Mouse (Mus musculus): ENCODE measurements around the gene Tspan18.
A peak's percentile ranks its signal among the peaks of the same experiment; 100 is the strongest.

Gene Tspan18

DNA sequence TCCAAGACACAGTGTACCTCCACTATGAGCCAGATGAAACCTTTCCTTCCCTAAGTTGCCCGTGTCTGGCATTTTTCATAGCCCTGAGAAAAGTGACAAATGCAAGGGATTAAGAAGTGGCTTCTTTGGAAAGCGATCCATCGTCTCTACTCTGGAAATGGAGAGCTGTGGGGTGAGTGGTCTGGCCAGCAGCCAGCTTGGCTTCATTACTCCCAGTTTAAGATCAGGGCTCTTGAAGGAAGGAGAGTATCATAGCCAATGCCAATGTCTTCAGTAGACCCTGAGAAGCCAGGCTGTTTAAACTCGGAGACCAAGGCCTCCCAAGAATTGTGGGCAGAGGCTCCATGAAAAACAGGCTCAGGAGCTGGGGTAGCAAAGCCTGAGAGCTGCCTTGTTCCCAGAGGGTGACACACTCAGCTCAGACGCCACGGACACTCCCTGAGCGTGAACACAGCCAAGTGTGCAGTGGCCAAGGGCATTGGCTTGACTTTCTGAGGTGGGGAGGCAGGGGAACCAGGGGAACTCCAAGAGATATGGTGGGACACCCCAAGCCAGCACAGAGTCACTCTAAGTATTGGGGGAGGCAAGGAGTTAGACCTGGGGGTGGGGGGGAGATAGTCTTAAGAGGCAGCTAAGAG, 115.8 kb downstream of the Tspan18 start:
- no peak for DNase-seq (ENCODE audit: low read depth, low spot score)

DNA sequence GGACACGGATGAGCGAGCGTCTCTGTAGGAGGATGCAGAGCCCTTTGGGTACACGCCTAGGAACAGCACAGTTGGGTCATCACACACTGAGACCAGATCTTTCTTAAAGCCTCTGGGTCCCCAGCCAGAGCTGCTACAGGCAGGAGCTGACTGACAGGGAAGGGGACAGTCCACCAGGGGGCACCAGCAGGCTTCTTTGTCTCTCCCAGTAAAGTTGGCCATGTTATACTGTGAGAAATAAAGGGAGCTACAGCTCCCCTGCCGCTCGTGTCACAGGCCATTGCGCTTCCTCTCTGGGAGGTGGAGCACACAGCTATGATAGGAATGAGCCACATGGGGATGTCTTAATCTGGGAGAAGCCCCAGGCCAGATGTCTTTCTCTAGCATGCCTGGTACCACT, 117.3 kb downstream of the Tspan18 start:
- peak; percentile 79 for DNase-seq (ENCODE audit: low read depth, low spot score)

DNA sequence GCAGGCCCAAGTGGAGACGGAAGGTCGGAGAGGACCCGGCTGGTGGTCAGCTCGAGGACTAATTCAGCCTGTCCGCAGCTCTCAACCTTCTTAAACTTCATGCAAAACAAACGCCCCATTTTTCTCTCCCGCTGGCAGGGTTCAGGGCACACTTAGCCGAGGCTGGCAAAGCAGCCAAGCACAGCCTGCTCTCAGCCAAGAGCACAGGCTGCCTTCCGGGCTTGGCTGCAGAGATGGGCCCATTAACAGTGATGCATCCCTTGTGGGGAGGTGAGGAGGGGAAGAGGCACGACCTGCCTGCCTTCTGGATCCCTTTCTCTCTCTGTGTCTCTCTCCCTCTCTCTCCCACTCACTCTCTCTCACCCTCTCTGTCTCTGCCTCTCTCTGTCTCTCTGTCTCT, 118.5 kb downstream of the Tspan18 start:
- DNase-seq (ENCODE audit: low read depth, low spot score): no peak

DNA sequence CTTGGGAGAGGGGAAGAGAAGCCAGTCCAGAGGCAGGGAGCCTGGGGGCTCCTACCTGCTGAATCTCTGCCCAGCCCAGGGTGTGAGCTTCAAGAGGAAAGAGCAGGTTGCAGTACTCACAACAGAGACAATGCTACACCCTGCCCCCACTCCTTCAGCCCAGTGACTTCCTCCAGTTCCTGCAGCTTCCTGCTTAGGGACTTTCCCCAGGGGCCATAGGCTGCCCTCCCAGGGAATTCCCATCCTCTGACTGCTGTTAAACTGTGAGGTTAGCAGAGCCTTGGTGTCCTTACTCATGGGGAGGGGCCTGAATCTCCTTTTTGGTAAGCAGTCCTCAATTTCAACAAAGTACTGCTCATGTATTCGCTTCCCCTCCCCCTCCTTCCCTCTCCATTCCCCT, 120.1 kb downstream of the Tspan18 start:
- no peak for DNase-seq (ENCODE audit: low read depth, low spot score)

DNA sequence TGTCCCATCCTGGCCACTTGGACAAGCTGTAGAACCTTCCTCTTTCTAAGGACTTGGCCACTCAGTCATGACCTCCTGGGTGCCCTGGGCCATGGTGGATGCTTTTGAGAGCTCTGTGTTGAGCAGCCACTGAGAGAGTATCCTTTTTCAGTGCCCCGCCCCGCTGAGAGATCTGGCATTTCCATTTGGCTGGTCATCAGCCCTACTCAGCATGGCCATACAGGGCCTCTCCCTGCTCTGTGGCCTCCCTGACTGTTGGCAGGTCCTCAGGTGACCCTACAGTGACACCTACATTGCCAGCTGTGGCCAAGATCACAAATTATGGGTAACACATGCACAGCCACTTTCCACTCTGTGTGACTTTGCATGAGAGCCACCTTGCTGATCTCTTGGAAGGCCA, 121.4 kb downstream of the Tspan18 start:
- no peak for DNase-seq (ENCODE audit: low read depth, low spot score)

DNA sequence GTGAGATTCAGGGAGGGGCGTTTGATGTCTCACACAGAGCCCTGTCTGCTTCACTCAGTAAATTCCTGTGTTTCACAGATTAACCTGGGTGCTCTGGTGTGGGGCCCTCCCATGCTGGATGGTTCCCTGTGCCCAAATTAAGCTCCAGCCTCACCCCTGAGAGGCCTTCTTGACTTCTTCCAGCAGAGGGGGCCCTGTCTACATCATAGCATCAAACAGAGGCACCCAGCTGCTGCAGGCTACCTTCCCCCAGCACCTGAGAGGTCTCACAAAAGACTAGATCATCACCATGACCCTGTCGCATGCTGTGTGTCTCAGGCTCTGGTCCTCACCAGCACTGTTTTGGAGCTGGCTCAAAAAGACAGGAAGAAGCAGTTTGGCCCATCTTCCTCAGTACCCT, 121.9 kb downstream of the Tspan18 start:
- DNase-seq (ENCODE audit: low read depth, low spot score): no peak

DNA sequence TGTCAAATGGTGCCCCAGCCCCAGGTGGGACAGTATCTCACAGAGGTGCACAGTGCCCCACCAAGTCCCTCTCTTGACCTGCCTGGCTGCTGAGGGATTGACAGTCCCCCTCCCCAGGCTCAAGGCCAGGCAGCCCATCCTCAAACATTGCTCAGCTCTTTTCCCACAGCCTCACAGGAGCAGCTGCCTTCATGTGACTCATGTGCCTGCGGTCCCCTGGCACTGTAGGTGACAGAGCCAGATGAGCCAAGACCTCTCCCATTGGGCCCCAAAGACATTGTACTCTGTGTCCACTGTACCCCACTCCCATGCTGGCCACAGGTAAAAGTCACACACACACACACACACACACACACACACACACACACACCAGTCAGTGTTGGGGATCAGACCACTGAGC, 128.2 kb downstream of the Tspan18 start:
- DNase-seq (ENCODE audit: low read depth, low spot score): no peak

DNA sequence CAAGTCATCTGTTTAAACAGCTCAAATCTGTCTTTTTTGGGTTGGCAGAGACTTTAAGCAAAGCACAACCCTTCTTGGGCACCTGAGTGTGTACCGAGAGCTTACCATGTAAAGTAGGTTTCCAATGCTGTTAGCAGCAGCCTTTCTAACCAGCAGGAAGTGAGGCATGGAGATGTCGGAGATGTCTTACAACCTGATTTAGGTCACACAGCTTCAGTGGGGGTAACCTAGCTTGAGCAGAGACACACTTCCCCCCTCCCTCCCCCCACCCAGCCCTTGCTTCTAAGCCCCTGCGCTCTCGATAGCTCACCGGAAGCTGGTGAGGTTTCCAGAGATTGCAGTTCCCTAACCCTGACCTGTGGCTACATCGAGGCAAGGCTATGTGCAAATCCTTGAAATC, 129.7 kb downstream of the Tspan18 start:
- DNase-seq (ENCODE audit: low read depth, low spot score): no peak

DNA sequence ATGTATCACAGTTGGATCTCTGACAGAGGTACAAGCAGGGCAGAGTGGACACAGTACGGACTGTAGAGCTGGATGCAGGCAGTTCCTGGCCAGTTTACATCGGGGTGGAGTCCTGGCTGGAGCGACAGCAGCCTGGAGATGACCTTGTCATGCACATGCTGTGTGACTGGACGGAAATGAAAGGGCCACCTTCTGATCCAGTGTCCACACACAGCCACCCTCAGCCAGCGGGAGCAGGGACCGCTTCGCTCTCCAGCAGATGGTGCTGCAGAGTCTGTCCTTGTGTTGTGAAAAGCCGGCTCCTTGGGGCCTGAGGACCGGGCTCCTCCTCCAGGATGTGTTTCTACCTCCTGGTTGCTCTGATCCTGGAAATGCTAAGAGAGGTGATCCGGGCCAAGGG, 130.6 kb downstream of the Tspan18 start:
- peak; percentile 43 for DNase-seq (ENCODE audit: low read depth, low spot score)

DNA sequence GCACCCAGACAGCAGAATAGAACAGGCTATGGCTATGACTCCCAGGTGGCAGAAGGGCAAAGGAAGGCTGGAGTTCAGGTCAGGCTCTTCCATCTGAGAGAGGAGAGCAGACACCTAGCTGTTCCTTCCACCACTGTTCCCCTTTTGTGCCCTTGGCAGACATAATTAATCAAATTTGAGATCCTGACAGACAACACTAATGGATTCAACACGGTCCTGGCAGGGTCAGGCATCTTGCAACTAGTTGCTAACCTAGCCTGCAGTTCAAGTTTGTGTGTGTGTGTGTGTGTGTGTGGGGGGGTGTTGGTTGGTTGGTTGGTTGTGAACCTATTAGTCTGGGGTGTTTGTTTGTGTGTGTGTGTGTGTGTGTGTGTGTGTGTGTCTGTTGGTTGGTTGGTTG, 131.5 kb downstream of the Tspan18 start:
- no peak for DNase-seq (ENCODE audit: low read depth, low spot score)

DNA sequence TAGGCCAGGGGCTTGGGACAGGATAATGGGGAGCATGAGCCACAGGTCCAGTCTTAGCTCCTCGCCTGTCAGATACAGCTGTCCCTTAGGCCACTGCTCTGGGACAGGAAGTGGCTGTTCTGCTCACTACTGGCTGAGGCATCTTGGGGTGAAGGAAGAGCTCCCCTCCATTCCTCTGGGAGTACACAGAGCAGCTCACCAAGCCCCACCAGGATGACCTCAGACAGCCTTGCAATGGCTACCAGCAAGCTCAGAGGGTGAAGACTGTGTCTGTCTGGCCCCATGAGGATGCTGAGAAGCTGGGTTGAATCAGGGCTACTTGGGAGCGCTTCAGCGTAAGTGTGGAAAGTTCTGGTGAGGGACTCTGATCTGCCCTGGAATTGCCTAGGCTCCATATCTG, 132.3 kb downstream of the Tspan18 start:
- no peak for DNase-seq (ENCODE audit: low read depth, low spot score)

DNA sequence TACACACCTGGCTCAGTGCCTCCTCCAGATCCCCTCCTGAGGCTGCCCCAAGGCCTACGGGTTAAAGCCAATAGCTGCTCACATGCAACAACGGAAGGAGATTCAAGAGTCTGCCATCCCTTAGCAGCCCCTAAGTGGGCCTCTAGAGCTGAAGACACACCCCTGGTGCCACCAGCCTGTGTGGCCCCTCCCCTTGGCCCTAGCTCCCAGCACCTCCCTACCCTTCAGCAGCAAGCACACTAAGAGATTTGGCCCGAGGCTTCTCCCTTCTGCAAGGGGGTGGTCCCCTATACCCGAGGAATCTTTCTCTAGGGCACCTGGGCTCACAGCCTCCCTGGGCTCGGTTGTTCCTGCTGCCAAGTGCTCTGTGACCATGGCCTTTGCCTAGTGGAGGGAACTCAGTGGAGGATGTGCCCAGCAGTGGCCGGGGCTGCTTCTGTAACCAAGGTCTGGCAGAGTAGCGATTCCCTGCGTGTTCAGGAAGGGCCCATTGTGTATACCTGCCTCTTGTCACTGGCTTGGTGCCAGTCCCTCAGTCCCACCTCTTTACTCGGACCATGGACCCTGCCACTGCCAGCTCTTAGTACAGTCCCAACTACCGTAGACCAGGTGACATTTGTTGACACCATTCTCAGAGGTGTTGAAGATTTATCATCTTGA, 133.5 kb downstream of the Tspan18 start:
- DNase-seq (ENCODE audit: low read depth, low spot score): no peak

DNA sequence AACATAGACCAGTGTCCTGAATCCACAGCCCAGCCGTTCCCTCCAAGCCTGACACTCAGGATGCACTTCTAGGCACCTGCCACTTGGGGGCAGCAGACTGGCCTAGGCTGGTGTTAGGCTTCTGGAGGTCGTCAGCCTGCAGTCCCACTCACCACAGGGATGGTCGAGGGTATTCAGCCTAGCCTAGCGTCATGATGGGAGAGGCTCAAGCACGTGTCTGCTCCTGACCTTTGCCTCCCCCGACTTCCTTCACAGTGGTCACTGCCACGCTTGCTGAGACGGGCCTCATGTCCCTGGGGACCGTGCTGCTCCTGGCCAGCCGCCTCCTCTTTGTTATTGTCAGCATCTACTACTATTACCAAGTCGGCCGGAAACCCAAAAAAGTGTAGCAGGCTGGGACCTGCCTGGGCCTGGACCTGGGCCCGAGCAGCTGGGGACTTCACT, 134.8 kb downstream of the Tspan18 start:
- peak; percentile 82 for DNase-seq (ENCODE audit: low read depth, low spot score)

DNA sequence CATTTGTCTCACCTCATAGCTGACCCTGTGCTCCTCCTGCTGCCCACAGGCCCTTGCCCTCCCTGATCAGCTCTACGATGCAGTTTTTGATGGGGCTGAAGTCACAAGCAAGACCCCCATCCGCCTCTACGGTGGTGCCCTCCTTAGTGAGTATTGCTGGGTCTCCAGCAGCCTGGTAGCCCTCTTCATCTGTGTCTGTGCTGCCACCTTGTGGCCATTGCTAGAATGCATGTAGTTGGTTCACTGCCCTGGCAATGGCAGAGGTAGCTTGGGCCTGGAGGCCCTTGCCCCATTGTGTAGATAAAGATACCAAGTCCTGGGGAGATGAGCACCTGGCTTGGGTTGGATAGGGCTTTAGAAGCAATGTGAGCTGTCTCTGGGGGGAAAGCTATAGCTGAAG, 135.5 kb downstream of the Tspan18 start:
- DNase-seq (ENCODE audit: low read depth, low spot score): peak; percentile 81

DNA sequence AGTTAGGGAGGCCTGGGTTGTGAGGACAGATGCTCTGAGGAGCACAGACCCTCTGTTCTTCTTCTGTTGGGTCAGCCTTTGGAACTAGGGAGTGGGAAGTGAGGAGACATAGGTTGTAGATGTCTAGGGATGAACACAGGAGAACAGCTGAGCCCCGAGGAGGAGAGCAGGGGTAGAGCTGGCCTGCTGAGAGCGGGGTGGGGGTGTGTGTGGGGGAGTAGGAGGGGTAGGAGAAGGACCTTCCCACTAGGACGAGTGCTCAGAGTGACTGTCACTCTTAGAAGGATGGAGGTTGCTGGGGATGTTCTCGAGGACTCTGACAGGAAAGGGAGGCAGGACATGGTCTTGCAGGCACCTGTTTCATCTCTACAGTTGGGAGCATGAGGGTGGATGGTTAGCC, 140.5 kb downstream of the Tspan18 start:
- no peak for DNase-seq (ENCODE audit: low read depth, low spot score)

DNA sequence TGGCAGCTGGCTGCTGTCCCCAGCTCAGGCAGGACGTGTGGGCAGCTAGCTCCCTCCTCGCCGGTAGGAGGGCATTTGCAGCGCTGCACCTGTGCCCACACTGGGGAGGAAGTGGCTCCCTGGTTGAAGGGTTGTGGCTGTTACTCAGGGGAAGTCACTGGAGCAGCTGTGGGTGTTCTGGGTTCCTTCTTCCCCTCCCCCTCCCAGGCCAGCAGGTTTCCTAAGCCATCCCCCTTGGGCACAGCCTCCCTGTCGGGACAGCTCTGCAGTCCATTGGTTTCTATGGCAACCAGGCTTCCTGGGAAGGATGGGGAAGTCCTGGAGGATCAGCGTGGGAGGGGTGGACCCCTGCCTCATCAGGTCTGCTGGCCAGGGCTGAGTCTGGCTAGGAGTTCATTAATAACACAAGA, 141.6 kb downstream of the Tspan18 start:
- DNase-seq (ENCODE audit: low read depth, low spot score): no peak

DNA sequence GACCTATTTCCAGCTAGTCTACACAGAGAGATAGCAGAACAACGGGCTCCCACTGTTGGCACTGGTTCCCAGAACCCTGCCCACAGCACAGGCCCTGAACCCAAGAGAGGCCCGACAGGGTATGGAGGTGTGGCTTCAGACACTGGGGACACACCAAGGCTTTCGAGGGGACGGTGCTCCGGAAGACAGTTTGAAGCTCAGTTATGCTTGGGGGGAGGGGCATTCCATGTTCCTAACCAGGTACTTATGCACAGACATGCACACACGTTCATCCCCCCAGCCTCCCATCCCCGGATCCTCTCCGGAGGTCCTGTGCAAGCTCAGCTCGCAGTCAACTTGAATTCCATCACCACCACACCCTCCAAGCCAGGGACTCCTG, 142.1 kb downstream of the Tspan18 start:
- no peak for DNase-seq (ENCODE audit: low read depth, low spot score)

DNA sequence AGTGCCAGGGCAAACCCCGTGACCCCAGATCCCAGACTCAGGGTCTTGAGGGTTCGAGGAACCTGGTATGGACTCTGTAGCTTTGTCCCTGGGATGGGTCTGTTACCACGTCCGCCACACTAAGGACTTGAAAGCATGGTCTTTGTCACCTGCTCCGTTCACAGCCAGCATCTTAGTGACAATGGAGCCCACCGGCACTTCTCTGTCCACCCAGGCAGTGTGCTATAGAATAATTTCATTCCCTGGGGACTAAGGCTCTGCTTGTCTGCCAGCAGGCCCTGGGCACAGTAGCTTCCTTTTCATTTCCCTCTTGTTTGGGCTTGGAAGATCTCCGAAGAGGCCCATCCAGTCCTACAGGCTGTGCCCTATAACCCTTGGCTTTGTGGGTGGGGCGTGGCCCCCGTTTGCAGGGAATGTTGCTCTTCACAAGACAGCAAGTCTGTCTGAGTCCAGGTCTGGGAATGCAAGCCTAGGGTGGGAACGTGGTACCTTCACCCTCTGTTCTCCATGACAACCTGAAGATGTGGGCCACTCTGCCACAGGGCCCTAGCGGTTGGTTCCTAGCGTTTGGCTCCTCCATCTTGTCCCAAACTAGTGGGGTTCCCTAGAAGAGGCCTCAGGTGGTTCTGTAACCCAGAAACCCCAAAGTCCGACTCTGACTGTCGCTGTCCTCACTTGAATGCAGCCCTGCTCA, 142.7 kb downstream of the Tspan18 start:
- no peak for DNase-seq (ENCODE audit: low read depth, low spot score)

DNA sequence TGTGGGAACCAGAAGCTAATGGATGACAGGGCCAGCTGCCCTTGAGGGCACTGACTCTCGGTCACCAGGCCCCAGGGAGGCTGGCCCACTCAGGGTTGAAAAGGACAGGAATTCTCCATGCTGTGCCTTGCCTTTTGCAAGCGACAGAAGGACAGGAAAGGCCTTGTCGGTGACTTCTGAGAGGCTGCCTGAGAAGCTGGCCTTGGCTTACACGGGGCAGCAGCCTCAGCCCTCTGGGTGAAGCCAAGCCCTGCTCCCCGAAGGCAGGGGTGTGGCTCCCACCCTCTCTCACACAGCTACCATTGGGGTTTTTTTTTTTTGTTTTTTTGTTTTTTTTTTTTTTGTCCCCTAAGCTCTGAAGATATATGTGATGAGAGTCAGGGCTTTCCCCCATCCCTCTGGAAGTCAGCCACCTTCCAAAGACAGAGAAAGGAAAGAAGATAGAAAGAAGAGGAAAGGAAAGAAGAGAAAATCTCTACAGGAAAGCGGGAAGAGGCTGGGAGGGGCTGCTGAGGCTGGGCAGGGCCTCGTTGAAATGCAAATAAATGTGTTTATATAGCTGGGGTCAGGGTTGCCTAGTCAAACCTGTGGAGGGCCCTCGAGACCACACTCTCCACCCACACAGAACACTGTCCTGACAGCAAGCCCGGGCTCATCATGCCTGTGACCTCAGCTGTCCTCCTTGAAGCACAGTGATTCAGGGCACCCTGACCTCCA, 143.4 kb downstream of the Tspan18 start:
- no peak for DNase-seq (ENCODE audit: low read depth, low spot score)

DNA sequence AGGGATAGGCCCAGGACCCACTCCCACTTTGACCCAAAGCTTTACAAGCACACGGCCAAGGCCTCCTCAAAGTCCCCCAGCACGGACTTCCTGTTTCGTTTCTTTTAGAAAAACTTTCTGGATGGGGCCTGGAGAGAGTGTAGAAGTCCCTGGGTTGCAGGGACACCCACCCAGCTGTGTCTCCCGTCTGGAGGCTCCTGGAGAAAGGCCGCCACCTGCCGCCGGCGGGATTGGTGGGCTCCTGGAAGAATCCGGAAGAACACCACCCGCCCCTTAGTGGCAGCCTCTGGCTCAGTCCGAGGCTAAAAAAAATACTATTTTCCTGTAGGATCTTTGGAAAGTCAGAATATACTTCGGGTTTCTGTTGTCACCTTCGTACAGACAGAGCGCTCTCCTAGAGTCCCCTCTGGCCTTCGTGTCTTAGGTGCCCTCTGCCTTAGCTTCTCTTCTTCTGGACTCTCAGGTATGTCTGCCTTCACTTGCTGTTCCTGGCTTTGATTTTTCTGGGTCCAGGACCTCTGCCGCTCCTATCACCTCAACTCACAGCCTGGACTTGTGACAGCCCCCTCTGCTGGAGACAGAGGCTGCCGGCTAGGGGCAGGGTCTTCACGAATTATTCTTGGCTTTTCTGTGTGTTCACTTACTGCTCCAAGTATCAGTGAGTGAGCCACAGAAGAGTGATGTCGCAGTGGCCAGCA, 145.4 kb downstream of the Tspan18 start:
- peak; percentile 65 for DNase-seq (ENCODE audit: low read depth, low spot score)

DNA sequence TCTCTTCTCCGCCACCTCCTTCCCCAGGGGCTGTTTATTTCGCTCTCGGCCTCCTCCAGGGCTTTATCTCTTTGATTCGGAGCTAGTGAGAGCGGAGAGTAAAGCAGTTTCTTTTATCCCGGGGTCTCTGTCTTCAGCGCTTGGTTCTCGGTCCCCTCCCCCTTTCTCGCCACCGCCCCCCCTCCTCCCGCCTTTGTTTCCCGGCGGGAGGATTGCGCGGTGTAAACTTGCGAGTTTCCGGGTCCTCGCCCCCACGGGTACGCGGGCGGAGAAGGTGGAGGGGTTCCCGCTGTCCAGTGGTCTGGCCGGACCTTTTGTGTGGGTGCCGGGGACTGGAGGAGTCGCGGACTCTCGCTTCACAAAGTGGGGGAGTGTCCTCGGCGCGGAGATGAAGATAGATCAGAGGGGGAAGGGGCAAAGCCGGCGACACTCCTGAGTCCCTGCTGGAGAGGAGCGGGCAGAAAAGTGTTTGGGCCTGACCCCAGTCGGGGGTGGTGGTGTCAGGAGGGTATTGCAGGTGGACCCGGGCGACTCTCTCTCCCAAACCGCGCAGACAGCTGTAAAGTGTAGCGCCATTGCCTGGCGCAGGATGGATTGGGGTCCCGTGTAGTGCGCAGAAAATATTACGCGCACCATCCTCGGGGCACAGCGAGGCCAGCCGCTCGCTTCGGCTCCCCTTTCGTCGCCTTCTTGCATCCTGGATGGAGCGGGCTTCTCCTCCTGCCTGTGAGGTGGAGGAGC, 146.1 kb downstream of the Tspan18 start:
- no peak for DNase-seq (ENCODE audit: low read depth, low spot score)

Data from R1 (cell line).